Mouse (Mus musculus): ENCODE results near the gene Ugt3a2. TPM values are rescaled to one million over a fixed set of nuclear protein-coding genes. Genes with fewer than 3 reads are reported as not detected.

Gene Ugt3a2
- not detected for total RNA-seq (2021)

GRCm38 (mm10) chr15:9335341-9335740, at the start of gene Ugt3a2:
TSS of gene Ugt3a2 (plus strand) at chr15:9335550.
- intact Hi-C loops (cut with DNase I): loop anchor here (2.0 kb wide), 1 partner anchor 57 kb away; no protein-coding TSS in a partner anchor
- DNase-seq: no peak

DNA sequence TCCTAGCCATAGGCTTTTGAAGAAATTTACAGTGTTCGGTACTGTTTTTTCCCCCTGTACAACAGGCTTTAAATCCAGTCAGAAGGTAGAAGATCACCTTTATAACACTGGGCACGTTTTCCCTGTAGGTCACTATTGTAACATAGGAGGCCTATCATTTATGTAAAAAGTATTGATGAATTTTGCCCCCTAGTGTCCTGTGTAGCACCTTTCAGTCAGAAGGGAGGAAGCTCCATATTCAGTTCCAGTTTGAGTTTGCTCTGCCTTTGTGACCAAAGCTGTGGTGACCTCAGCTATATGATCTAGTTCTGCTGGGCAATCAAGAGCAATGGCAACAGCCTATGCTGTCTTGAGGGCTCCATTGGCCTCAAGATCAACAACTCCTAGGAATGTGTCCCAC, 45.7 kb upstream of the Ugt3a2 start:
- DNase-seq: no peak
- intact Hi-C loops (cut with DNase I): no loop called here

- intact Hi-C loops (cut with DNase I): no loop called here
Observed at GRCm38 (mm10) chr15:9305978-9306692, 29.2 kb upstream of the Ugt3a2 start.

GRCm38 (mm10) chr15:9334596-9334995, 754 bp upstream of the Ugt3a2 start:
- intact Hi-C loops (cut with DNase I): loop anchor here (2.0 kb wide), 1 partner anchor 56 kb away; no protein-coding TSS in a partner anchor
- DNase-seq: no peak

More at GRCm38 (mm10) chr15:9305978-9306692, 29.2 kb upstream of the Ugt3a2 start:
- no peak for DNase-seq

- intact Hi-C loops (cut with DNase I): no loop called here
- no peak for DNase-seq
Observed at GRCm38 (mm10) chr15:9336616-9337015, 1.3 kb downstream of the Ugt3a2 start.

DNA sequence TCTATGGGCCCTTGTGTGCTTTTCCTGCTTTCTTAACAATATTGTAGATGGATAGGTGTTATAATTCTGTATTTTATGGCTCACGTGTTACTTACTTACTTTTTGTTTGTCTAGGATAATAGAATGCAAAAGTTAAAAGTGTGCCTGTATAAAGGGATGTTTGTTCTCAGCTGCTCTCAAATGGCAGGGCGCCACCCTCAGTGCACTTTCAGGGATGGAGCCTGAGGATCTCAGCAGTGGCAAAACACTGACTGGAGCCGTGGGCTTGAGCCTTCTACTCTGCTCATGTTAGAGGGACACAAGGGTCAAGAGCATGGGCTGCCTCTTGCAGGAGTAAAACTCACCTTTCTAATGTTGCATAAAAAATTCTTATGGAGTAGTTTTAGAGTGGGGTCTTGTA, 1.7 kb downstream of the Ugt3a2 start:
- no peak for DNase-seq
- intact Hi-C loops (cut with DNase I): no loop called here

GRCm38 (mm10) chr15:9348739-9349138, 13.4 kb downstream of the Ugt3a2 start:
- intact Hi-C loops (cut with DNase I): no loop called here
- no peak for DNase-seq

- intact Hi-C loops (cut with DNase I): no loop called here
- no peak for DNase-seq
Observed at GRCm38 (mm10) chr15:9362801-9363200, 27.5 kb downstream of the Ugt3a2 start.

DNA sequence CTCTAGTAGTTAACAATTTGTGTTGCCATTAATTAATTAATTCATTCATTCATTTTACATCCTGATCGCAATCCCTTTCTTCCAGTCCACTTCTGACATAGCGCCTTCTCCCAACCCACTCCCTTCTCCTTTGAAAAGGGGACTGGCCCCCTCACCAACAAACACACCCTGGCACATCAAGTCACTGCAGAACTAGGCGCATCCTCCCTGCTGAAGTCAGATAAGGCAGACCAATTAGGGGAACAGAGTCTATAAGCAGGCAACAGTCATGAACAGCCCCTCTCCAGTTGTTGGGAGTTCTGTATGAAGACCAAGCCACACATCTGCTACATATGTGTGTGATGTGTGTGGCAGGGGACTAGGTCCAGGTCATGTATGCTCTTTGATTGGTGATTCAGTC, 33.4 kb downstream of the Ugt3a2 start:
- DNase-seq: no peak
- intact Hi-C loops (cut with DNase I): no loop called here

DNA sequence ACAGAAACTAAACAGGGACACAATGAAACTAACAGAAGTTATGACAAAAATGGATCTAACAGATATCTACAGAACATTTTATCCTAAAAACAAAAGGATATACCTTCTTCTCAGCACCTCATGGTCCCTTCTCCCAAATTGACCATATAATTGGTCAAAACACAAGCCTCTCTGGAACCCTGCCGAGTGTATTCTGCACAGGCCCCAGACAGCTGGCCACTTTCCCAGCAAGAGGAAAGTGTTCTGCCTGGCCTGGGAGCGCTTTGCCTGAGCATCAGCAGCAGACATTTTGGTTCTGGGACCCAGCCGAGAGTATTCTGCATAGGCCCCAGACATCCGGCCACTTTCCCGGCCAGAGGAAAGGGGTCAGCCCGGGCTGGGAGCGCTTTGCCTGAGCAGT, 40.9 kb downstream of the Ugt3a2 start:
- intact Hi-C loops (cut with DNase I): no loop called here
- DNase-seq: no peak

DNA sequence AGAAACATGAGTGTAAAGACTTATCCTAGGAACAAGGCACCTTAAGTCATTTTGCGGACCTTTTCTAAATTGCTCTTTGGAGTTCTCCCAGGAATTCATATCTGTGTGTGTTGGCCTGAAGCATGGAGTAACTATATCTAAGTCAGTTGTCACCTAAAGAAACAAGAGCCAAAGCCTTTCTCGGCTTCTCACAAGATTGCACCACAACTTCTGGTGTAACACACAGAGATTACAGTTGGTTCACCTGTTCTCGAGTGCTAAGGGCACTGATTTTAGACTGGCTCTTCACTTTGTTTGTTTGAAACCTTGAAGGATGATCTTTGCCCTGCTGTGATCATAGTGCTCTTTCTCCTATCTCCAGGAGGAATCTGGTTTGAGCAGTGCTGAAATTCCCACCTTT, 74.1 kb downstream of the Ugt3a2 start:
- intact Hi-C loops (cut with DNase I): no loop called here
- no peak for DNase-seq

Other genes starting within 250 kb of the Ugt3a2 start
- gene Lmbrd2, start 195.0 kb upstream of the Ugt3a2 start, total RNA-seq (2021): 10 to 100 TPM; 11.7 to 12.8 TPM
- under 1 TPM; 0.73 to 0.86 TPM for gene Skp2, start 180.1 kb upstream of the Ugt3a2 start, total RNA-seq (2021)
- not detected for gene Ugt3a1, start 58.7 kb upstream of the Ugt3a2 start, total RNA-seq (2021)
- not detected for gene Capsl, start 100.5 kb downstream of the Ugt3a2 start, total RNA-seq (2021)
- gene Il7r, start 194.6 kb downstream of the Ugt3a2 start, total RNA-seq (2021): under 1 TPM; 0.14 to 0.33 TPM

All from heart, postnatal 36 days (tissue).